Mouse (Mus musculus) heart, postnatal 14 days (tissue): ENCODE measurements around the gene Rhox3a. TPM values are rescaled to one million over a fixed set of nuclear protein-coding genes. Genes with fewer than 3 reads are reported as not detected.
"Not testable (repeated sequence)": the region's sequence is repeated elsewhere in the genome, so short reads cannot be mapped to it uniquely, and the experiment has no call there.

Experiments used
- DNase-seq, 2 experiments: peaks; one replicate each; pipeline ENCODE4 v3.0.0; 2021 to 2022
- intact Hi-C: fragments of 180-260 bp; cut with DNase I; formaldehyde crosslinking; loops from one replicate; pipeline ENCODE4 v1.15.1; 2025
- long read RNA-seq, 2 experiments: library from polyadenylated mRNA; stranded (forward); transcript quantifications; one replicate each; pipeline ENCODE4 v2.0.0; 2021
- total RNA-seq, 2 experiments: library from RNA; stranded (reverse); gene quantifications; 2 replicates each; pipeline ENCODE4 v1.2.3; 2021

Gene Rhox3a
- not detected for total RNA-seq
- long read RNA-seq, experiment 1 = 0 reads
- long read RNA-seq, experiment 2 = 0 reads

- intact Hi-C loops = not testable (repeated sequence)
Measured at GRCm38 (mm10) chrX:37249619-37250018, at the start of gene Rhox3a. Rhox3a (plus strand) TSS chrX:37249919.

GRCm38 (mm10) chrX:37210941-37211340 is 38.8 kb upstream of the Rhox3a start, which contains the start of gene Gm9:
Gm9 (minus strand) TSS chrX:37211041.
- DNase-seq = no peak
- intact Hi-C loops = no loop called here

More at GRCm38 (mm10) chrX:37249619-37250018, at the start of gene Rhox3a:
- not testable (repeated sequence) for DNase-seq

GRCm38 (mm10) chrX:37222158-37222557 is 27.6 kb upstream of the Rhox3a start, which contains the start of gene Rhox1:
Rhox1 (minus strand) TSS chrX:37222258.
- DNase-seq, intact Hi-C loops: not testable (repeated sequence)

- intact Hi-C loops, DNase-seq: not testable (repeated sequence)
Measured at GRCm38 (mm10) chrX:37244676-37245075, 5.0 kb upstream of the Rhox3a start, which contains the start of gene Rhox2a. Rhox2a (plus strand) TSS chrX:37244976.

GRCm38 (mm10) chrX:37265038-37265437 is 15.3 kb downstream of the Rhox3a start, which contains the start of gene Rhox4a:
Rhox4a (plus strand) TSS chrX:37265338.
- intact Hi-C loops, DNase-seq: not testable (repeated sequence)

Other genes starting within 250 kb of the Rhox3a start
- not detected for gene Sowahd, start 201.1 kb upstream of the Rhox3a start, total RNA-seq
- 100 to 1,000 TPM; 332 to 382 TPM for gene Rpl39, start 164.5 kb upstream of the Rhox3a start, total RNA-seq
- gene Upf3b, start 139.6 kb upstream of the Rhox3a start, total RNA-seq = 10 to 100 TPM in 1 of 2 experiments, 1 to 10 TPM in 1; 6.7 to 10.2 TPM
- 10 to 100 TPM in 1 of 2 experiments, 1 to 10 TPM in 1; 9.3 to 11.2 TPM for gene Nkap, start 123.1 kb upstream of the Rhox3a start, total RNA-seq
- not detected for gene Akap14, start 81.1 kb upstream of the Rhox3a start, total RNA-seq
- 100 to 1,000 TPM; 877 to 921 TPM for gene Ndufa1, start 58.8 kb upstream of the Rhox3a start, total RNA-seq
- gene Rnf113a1, start 58.7 kb upstream of the Rhox3a start, total RNA-seq = 1 to 10 TPM; 1.9 to 2.1 TPM
- not detected for gene Gm9, start 38.9 kb upstream of the Rhox3a start, total RNA-seq
- gene Rhox1, start 27.7 kb upstream of the Rhox3a start, total RNA-seq = not detected
- not detected for gene Rhox2a, start 4.9 kb upstream of the Rhox3a start, total RNA-seq
- not detected for gene Rhox4a, start 15.4 kb downstream of the Rhox3a start, total RNA-seq
- not detected for gene Rhox3a2, start 130.1 kb downstream of the Rhox3a start, total RNA-seq
- gene Rhox4a2, start 140.9 kb downstream of the Rhox3a start, total RNA-seq = not detected
- not detected for gene Rhox2b, start 162.1 kb downstream of the Rhox3a start, total RNA-seq
- not detected for gene Rhox4b, start 182.6 kb downstream of the Rhox3a start, total RNA-seq
- not detected for gene Rhox2c, start 203.8 kb downstream of the Rhox3a start, total RNA-seq
- gene Rhox3c, start 208.7 kb downstream of the Rhox3a start, total RNA-seq = not detected
- not detected for gene Rhox4c, start 230.4 kb downstream of the Rhox3a start, total RNA-seq
- not detected for gene Rhox2d, start 243.5 kb downstream of the Rhox3a start, total RNA-seq